Mouse (Mus musculus) olfactory bulb, adult 2 months (tissue): ENCODE data around the gene Pde1a. TPM values are rescaled to one million over a fixed set of nuclear protein-coding genes. Genes with fewer than 3 reads are reported as not detected.

Source experiments
- H3K27ac ChIP-seq: fragments of 200-500 bp; 2 replicates; pipeline ENCODE4 v1.5.1; 2012; ENCODE audit warnings: low read depth, low read length; ENCODE audit not compliant: insufficient read depth
- H3K4me1 ChIP-seq: fragments of 200-500 bp; 2 replicates; pipeline ENCODE4 v1.6.1; 2012; ENCODE audit warnings: low read length; ENCODE audit not compliant: control insufficient read depth, insufficient read depth
- H3K4me3 ChIP-seq: fragments of 200-500 bp; 2 replicates; pipeline ENCODE4 v1.5.1; 2012; ENCODE audit warnings: mild to moderate bottlenecking, low read depth, low read length, moderate library complexity; ENCODE audit not compliant: insufficient read depth
- CTCF ChIP-seq: fragments of 200-500 bp; IDR thresholded peaks from 2 replicates; pipeline ENCODE4 v1.5.1; 2012; ENCODE audit warnings: low read depth, mild to moderate bottlenecking, low read length, moderate library complexity; ENCODE audit not compliant: insufficient read depth
- POLR2A ChIP-seq: fragments of 200-500 bp; IDR thresholded peaks from 2 replicates; pipeline ENCODE4 v1.6.1; 2012; ENCODE audit warnings: mild to moderate bottlenecking, low read depth, low read length, moderate library complexity; ENCODE audit not compliant: insufficient read depth
- WGBS: fragments of 180-500 bp; shearing (Covaris S2); methylation state at CpG from one replicate; pipeline ENCODE4 v1.1.7; 2018; 5-methylcytosine and 5-hydroxymethylcytosine counted together
- polyA plus RNA-seq: library from polyadenylated mRNA; stranded (reverse); fragments of >200 nt; gene quantifications from 2 replicates; pipeline ENCODE4 v1.2.4, GENCODE M21; 2012; ENCODE audit warnings: low replicate concordance; ENCODE audit not compliant: missing spikeins, insufficient read depth, insufficient read length

Gene Pde1a
- polyA plus RNA-seq, 1 experiment, result not detected

DNA sequence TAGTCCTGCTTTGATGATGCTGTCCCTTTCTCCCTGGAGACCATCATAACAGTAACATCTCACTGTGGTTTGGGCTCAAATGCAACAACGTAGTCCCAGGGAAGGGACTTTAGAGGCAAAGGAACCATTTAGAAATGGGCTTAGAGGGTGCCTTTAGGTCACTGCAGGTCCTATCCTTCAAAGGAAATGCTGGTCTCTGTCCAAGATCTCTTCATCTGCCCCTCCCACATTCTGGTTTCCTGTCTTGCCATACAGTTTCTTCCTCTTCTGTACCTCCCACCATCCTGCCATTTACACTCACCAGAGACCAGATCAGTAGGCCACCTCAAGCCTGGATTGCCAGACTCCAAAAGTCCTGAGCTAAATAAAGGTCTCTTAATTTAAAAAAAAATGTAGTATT, 150.3 kb downstream of the Pde1a start:
- TF ChIP-seq CTCF (no peak), POLR2A (no peak)
- Histone ChIP-seq H3K4me1 (peaks cover 2% of the 10 kb centered on the region; the same call in 1 of the 2 replicates), H3K4me3 (no peak overlapping the region), H3K27ac (no peak overlapping the region)
- 72% methylated on average over 1 of the region's 1 CpGs for WGBS

DNA sequence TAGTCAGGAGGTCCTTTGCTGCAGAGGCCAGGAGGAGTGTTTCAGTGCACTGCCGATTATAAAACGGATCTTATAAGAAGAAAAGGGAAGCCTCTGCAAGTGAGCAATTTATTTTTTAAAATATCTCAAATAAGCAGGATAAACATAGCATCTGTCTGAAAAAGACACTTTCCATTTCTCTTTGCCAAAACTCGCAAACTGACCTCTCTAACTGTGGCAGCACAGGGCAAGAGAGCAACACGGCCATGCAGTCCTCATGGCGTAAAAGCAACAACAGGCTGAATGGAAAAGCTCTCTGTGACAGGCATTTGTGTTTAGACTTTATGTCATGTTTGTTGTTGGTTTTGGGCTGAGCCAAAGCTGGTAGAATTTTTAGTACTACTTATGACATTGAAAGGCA, 152.0 kb downstream of the Pde1a start:
- 76% methylated on average over 5 of the region's 5 CpGs for WGBS
- TF ChIP-seq POLR2A (no peak), CTCF (no peak)
- Histone ChIP-seq H3K4me1 (no peaks in the 10 kb centered on the region), H3K27ac (no peak overlapping the region), H3K4me3 (no peak overlapping the region)

DNA sequence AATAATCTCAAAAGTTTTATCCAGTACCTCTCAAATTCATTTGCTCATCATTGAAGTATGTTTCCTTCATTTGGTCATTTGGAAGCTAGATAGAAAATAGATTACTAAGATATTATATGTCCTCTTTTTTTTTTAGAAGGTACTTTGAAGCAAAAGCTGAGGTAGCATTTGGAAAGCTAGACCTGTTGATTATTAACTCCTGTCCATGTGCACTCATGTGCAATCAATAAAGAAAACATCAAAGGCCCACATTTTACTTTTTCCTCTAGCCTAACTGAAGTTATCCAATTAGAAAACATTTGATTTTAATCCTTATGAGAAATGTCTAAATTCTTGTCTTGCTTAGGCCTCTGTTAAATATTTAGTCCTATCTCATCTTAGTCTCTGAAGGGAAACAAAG, 153.3 kb downstream of the Pde1a start:
- no peak overlapping the region for H3K4me3 ChIP-seq
- no peak overlapping the region for H3K27ac ChIP-seq
- H3K4me1 ChIP-seq, result no peaks in the 10 kb centered on the region
- TF ChIP-seq POLR2A (no peak), CTCF (no peak)

DNA sequence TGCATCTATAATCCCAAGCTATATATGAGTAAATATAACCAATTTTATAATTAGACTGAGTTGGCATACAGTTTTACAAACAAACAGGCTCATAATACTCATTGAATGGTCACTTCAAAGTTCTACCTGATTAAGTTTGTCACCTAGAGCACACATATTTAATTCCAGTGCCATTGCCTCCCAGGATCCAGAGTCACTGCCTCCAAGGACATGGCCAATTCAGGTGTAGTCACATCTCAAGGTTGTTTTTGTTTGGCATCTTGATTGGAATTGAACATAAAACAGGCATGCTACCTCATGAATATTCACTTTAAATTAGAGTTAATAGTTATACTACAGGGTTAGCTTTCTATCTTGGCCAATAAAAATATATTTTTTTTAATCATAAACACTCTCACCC, 157.0 kb downstream of the Pde1a start:
- Histone ChIP-seq H3K4me3 (no peak overlapping the region), H3K27ac (no peak overlapping the region), H3K4me1 (no peaks in the 10 kb centered on the region)
- no peak for TF ChIP-seq CTCF
- TF ChIP-seq POLR2A, result no peak

DNA sequence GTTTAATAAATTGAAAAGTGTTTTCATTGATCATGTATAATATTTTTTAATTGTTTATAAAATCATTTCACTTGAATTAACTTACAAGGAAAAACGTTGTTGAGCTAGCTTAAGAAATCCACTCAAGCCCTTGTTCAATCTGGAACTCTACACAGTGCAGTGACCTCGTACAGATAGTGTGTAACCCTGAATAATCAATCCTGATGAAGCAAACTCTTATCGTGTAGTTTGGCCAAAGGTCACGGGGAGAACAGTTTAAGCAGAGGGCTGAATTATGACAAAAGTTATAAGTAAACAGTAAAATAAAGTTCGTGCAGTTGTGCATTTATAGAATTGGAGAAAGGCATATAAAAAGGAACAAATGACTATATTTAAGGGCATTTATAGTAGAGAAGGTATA, 159.7 kb downstream of the Pde1a start:
- WGBS, result 78% methylated on average over 5 of the region's 5 CpGs
- no peak overlapping the region for H3K4me3 ChIP-seq
- TF ChIP-seq POLR2A (no peak), CTCF (no peak)
- H3K4me1 ChIP-seq, result no peaks in the 10 kb centered on the region
- H3K27ac ChIP-seq, result no peak overlapping the region

DNA sequence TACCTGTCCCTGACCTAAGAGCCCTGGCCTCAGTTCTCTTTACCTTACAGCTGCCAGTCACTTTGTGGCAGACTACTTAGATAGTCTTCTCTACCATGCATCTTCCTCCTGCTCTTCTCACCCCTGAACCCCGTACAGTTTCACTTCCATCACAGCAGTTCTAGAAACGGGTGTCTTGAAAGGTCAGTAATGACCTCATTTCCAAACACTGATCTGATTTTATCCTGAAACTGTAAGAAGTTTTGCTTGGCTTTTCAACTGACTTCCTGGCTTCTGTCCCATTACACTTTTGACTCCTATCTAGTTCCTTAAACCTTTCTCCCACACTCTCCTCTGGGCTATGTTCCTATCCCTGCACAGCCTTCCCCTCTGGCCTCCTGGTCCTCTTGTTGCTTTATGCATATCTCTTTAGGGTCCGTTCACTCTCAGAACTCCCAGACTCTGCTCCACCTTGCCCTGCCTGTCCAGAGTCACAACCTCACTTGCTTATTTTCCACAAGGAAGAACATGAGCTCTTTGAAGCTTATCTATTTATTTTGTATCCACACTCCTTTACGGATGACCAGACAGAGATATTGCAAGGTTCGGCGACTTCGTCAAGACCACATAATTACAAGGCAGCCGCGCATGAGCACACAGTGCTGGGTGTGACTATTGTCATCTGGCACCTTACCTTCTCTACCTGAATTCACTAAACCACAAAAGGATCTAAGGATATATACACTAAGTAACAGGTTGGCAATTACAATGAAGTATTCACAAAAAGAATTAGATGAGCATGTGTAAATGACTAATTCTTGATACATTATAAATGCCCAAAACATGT, 162.4 kb downstream of the Pde1a start:
- Histone ChIP-seq H3K4me1 (no peaks in the 10 kb centered on the region), H3K4me3 (no peak overlapping the region), H3K27ac (no peak overlapping the region)
- TF ChIP-seq POLR2A (no peak), CTCF (no peak)
- 85% methylated on average over 9 of the region's 9 CpGs for WGBS

DNA sequence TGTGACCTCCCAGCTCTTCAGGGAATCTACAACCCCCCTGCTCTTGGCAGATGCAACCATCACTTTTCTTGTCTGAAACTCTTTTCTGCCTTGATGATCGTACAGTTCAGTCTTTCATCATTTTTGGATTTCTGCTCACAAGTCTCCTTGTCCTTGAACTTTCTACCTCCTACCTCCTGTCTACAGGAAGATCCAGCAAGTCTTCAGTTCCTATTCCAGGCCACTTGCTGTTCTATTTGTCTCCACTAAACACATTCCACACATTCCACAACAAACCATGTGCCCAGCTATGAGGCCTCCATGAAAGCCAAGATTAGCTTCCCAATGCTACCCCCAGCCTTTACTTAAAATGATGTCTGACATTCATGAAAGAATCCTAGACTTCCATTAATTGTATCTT, 163.2 kb downstream of the Pde1a start:
- WGBS, result 77% methylated on average over 1 of the region's 1 CpGs
- Histone ChIP-seq H3K27ac (no peak overlapping the region), H3K4me3 (no peak overlapping the region), H3K4me1 (no peaks in the 10 kb centered on the region)
- TF ChIP-seq POLR2A (no peak), CTCF (no peak)

DNA sequence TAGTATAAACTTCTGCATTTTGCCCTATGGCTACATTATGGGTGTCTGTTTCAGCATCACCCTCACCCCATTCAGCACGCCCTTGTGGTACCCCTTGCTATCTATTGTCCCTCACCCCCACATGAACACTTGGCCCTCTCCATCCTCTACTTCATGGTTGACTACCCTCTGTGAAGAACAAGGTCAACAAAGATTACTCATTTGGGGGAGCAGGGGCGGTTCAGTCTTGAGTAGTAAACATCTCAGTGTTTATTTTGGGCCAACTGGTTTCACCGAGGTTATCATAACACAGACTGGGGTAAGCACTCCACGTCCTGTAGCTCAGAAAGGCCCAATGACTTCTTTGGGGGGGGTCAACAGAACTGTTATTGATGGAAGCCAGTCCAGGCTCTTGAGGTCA, 164.3 kb downstream of the Pde1a start:
- H3K4me1 ChIP-seq, result no peaks in the 10 kb centered on the region
- no peak for TF ChIP-seq POLR2A
- TF ChIP-seq CTCF, result no peak
- WGBS, result 82% methylated on average over 4 of the region's 4 CpGs
- H3K27ac ChIP-seq, result no peak overlapping the region
- no peak overlapping the region for H3K4me3 ChIP-seq

DNA sequence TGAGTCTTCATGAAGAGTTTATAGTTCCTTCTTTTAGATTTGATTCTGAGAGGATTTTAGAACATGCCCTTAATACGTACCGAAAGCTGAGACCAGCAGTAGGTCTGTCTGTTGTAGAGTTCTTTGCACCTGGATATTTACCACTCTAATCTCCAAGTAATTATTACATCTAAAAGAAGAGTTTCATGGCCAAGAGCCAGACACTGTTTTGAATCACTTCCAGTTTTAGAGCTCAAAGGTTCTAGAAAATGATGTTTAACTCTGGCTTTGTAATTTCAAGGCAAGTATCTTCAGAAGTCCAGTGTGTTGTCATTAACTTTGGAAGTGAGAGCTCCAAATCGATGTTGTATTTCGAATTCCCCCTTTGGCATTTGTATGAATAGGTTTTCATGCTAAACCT, 167.8 kb downstream of the Pde1a start:
- Histone ChIP-seq H3K27ac (no peak overlapping the region), H3K4me3 (no peak overlapping the region), H3K4me1 (no peaks in the 10 kb centered on the region)
- WGBS, result 60% methylated on average over 4 of the region's 4 CpGs
- TF ChIP-seq CTCF, result no peak
- TF ChIP-seq POLR2A, result no peak
